Mouse (Mus musculus) liver, embryonic 14.5 days (tissue): Measurements from ENCODE around the gene Eef1g.

Experiments
- CTCF ChIP-seq: IDR thresholded peaks from 2 replicates; pipeline ENCODE4 v1.5.1; 2016; ENCODE audit warnings: antibody characterized with exemption, low read depth, control low read depth
- EP300 ChIP-seq: IDR thresholded peaks from 2 replicates; pipeline ENCODE4 v1.6.1; 2016; ENCODE audit warnings: antibody characterized with exemption, low read depth

DNA sequence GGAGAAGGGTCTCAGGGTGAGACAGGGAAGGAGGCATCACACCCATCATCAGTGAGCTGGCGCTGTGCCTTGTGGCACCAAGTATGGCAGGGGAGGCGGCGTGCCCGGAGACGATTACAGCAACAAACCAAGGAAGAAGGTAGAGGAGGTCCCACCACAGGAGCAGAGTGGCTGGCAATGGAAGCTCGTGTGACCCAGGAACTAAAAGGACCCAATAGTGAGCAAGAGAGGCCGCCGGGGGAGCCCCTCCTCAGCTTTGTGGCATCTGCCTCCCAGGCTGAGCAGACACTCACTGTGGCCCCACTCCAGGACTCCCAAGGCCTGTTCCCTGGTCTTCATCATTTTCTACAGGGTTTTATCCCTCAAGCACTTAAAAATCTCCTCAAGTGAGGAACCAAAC, 1.1 kb upstream of the Eef1g start:
- TF ChIP-seq CTCF (no peak), EP300 (no peak)
